Mouse (Mus musculus) lung, postnatal 4 days (tissue): ENCODE results near the gene Il1f8.
"Not testable (repeated sequence)": the region's sequence is repeated elsewhere in the genome, so short reads cannot be mapped to it uniquely, and the experiment has no call there.

Experiments used
- DNase-seq, 2 experiments: peaks; one replicate each; pipeline ENCODE4 v3.0.0; 2021

Il1f8 gene

DNA sequence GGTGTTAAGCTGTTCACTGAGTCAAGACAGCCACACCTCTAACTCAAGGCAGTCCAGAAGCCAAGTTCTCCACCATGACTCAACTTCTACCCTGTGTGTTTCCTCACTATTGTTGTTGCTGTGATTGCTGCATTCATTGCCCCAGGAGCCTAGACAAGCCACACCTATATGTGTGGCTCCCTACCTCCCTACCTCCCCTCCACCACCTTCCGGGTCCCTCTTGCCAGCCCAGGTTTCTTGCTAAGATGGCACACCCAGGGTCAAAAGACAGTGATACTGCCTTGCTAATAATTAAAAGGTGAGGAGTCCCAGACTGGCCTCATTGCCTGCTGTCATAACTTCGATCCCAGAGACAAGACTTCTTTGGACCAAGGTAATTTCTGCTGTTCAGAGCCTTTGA lies at the start of gene Il1f8:
TSS of gene Il1f8 (plus strand) at position 301 of the 400 bp plus-strand sequence.
- no peak for DNase-seq

DNA sequence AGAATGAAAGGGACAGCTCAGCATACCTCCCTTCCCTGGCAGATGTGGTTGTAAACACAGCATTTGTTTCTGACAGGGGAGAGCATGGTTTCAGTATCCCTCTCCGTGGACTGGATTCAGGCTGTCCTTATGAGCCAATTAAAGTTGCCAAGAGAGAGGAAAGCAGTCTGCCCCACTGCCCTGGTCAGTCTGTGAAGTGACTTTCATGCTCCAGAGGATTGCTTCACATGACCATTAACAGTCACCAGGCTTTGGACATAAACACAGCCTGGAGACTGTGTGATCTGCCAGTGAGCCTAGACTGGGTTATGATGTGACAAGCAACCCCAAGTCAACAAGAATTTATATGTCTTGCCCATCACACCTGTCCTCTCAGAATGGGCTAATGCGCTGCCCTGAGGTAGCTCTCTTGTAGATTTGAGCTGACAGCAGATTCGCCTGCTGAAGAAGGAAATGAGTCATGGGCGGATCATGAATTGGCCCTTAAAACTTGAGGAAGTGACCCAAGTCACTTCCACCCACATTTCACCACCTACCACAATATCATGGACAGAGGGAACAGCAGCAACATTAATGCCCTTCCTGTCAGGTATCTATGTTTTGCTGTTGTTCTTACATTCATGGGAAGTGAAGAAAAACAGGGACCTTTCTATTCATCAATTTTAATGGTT lies 49.2 kb upstream of the Il1f8 start:
- no peak for DNase-seq

DNA sequence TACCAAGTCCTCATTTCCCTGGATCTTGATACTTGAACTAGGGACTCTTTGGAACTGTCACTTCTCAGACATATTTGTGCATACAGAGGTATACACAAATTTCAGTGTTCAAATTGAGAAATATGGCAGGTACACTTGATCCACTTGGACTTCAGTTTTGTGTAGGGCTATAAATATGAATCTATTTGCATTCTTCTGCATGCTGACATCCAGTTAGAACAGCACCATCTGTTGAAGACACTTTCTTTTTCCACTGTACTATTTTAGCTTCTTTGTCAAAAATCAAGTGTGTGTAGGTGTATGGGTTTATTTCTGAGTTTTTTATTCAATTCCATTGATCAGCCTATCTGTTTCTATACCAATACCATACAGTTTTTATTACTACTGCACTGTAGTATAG lies 43.9 kb upstream of the Il1f8 start:
- no peak for DNase-seq

DNA sequence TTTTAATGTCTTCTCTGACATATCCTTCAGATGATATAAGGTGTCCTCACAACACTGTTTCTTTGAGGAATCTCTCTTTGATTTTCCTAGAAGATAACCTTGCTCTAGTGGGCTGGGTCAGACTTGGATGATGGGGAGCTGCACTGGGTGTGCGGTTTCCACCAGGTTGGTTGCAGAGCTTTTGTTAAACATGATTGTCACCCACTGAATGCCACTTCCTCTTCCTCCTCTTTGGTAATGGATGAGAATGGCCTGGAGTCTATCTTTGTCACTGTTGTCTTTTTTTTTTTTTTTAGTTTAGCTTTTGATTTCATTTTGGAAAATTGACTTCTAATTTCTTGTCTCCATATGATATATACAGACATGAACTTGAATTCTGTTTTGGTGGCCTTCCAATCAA lies 18.6 kb upstream of the Il1f8 start:
- DNase-seq, result no peak

DNA sequence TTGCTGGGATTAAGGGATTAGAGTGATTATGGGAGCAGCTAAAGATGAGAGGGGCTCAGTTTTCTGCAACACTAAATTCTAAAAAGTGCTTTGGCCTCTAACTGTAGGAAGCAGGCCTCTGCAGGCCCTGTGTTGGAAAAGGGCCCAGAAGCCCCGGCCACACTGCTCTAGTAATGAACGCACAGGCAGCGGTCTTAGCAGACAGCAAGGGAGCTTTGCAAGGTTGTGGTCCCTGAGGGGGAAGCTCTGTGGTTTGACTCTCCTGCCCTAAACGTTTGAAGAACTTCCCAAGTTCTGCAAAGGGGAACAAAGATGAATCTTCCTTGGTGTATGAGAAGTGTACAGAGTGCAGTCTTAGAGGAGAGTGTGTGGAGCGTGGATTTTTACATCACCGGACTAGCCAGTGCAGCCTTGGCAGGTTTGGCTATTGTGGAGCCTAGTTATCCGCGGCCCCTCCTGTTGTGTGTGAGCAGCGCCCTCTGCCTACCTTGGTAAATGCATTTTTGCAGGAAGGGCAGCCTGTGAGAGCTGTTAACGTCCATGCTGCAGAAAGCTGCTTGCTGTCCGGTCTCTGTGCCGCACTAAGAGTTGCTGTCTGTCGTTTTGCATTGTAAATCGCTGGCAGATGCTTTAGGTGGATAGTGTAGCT lies 28.8 kb downstream of the Il1f8 start:
- DNase-seq, result peak in 1 of 2 experiments; percentile 6

DNA sequence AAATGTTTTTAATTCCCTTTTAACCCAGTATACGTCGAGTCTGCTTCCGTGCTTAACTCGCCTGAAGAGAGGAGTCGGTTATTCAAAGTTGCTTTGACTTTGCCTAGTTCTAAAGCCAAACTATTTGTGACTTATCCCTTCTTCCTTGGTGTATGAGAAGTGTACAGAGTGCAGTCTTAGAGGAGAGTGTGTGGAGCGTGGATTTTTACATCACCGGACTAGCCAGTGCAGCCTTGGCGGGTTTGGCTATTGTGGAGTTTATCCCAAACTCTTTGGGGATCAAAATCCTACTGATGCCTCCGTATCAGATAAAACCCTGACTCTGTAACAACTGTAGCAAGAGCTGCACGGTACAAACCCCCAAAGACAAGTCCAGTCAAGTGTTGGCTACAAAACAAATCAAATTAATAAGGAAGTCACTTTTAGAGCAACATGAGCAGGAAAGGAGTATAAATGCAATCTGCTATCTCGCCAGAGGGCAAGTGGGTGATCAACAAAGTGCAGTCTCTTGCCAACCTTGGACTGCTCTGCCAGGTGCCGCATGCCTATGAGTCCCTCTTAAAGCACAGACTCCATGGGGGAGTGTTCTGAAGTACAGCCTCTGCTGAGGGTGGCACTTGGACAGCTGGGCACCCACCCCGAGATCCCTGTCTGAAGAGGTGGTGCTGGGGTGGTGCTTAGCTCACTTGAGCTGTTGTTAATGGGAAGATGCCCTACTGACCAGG lies 29.6 kb downstream of the Il1f8 start:
- DNase-seq, result not testable (repeated sequence)

DNA sequence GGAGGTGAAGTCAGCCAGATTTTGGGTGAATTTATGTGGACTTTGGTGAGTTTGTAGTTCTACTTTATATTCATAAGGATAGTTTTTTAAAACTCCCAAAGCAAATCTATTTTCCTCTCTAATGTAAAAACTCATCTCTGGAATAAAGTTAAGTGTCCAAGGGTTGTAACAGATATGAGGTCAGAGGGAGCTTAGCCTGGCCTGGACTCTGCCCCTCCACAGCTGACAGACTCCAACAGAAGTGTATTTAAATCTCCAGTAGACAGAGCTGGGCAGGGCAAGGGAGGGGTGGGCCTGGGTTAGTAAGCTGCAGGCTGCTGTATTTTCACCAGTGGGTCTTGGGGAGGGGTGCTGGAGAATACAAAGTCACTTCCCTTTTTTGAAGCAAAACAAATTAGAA lies 31.1 kb downstream of the Il1f8 start:
- DNase-seq, result not testable (repeated sequence)

DNA sequence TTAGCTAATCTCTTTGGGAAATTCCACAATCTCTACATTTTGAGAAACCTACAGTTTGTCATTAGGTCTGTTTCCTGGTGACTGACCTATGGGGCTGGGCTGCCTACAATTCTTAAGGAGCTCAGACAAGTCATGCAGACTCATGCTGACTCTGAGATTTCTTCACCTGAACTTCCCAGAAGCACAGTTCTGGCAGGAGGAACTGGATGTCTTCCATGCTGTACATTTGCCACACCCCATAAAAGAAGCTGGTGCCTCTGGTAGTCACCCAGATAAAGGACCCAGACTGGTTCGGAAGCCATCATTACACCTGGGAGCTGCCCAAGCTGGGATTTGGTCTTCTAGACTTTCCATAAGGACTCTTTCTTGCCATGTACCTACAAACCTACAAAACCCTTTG lies 33.2 kb downstream of the Il1f8 start, which contains the start of gene Il1f9:
TSS of gene Il1f9 (plus strand) at position 301 of the 400 bp plus-strand sequence.
- DNase-seq, result no peak

DNA sequence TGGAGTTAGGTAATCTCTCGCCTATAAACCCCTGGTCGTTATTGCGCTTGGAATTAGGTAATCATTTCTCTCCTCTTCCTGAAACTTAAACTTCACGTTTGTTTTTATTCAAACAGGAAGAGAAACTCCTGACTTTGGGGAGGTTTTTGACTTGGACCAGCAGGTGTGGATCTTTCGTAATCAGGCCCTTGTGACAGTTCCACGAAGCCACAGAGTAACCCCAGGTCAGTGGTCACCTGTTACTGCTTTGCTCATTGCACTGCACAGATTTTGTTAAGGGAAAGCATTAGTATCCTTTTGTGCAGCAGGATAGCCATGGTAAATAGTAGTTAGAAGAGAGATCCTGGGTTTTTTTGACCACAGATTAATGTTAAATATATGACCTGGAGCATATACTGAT lies 34.6 kb downstream of the Il1f8 start:
- no peak for DNase-seq

DNA sequence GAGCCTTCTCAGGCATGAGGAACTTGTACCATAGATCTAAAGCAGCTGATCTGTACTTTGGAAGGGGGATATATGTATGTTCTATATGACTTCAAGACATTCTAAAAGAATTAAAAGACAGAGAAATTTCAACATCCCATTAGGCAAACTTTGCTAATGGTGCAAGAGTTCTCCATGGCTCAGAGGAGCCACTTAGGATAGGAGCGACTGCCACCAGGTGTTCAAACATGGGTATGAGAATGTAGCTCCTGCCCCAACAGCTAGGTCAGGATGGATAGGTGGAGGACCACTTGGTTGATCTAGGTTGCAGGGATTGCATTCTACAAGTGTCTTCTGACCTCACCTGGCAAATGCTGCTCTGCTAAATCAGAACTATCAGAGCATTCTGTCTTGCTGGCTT lies 35.2 kb downstream of the Il1f8 start:
- DNase-seq, result peak in 1 of 2 experiments; percentile 5
